Mouse (Mus musculus): ENCODE results near the gene Gtf2h3. TPM values are rescaled to one million over a fixed set of nuclear protein-coding genes. Genes with fewer than 3 reads are reported as not detected.
A peak's percentile ranks its signal among the peaks of the same experiment; 100 is the strongest.
"Not testable (repeated sequence)": the region's sequence is repeated elsewhere in the genome, so short reads cannot be mapped to it uniquely, and the experiment has no call there.

Gene Gtf2h3
- total RNA-seq, 2 experiments from 2014 or later = 40.4 to 44.2 TPM

DNA sequence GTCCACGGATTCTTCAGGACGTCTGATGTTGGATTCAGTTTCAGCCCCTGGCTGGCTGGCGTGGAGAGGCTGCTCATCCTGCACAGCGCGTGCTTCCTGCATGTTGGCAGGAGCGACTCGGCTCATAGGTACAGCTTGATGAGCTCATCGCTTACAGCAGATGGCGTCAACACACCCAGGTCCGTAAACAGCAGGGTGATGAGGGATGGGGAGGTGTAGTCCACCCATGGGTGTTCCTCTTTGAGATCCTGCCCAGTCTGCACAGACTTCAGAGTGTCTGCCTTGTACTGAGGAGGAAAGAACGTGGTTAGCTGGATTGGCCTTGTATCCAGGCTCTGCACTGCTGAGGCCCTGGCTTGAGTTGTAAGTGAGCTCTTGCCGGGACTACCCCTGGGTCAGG is 7.9 kb upstream of the Gtf2h3 start:
- no peak for DNase-seq

DNA sequence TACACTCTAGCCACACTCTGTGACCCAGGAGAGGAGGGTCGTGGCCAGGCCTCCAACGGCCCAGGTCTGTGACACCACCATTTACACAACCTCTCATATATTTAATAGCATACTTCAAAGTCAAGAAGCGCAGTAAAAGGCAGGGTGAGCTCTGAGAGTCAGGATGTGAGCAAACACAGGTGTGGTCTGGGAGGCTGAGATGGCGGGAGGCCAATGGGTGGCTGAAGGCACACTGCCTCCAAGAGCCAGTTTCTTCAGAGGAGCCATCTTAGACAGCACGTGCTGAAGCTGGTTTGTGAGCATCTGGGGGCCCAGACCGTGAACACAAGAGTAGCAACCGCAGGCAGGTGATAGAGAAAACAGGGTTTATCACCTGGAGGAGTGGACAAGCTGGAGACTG is 3.5 kb upstream of the Gtf2h3 start:
- no peak for DNase-seq

DNA sequence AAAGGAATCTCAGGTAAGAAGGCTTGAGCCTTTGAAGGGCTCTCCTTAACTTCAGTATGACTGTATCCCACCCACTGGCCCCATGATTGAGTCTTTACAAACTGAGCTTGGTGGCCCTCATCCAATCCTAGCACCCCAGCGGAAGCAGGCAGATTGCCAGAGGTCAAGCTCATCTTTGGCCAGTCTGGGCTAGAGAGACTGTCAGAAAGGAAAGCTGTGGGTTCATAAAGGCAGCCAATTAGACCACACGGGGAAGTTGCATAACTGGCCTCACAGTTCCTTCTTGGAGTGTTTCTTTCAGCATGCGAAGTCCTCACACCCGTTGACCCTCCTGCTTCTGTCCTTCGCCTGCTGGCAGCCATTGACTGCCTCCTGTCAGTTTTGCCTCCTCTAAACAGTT is 3.6 kb downstream of the Gtf2h3 start:
- DNase-seq = peak; percentile 40 to 48

DNA sequence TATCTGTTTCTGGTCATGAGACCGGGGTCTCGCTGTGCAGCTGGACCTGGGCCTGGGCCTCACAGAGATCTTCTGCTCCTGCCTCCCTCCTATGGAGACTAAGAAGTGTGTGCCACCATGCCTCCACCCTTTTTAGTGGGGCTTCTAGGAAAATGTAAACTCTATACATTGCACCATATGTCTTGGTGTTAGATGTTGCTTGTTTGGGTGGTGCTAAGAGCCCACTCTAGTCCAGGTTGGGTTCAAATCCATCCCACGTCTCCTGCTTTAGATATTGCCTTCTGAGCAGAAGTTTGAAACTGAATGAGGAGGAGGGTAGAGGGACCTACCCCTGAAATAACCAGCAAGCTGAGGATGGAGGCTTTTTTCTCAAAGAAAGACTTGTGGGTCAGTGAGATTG is 13.8 kb downstream of the Gtf2h3 start:
- DNase-seq = no peak

DNA sequence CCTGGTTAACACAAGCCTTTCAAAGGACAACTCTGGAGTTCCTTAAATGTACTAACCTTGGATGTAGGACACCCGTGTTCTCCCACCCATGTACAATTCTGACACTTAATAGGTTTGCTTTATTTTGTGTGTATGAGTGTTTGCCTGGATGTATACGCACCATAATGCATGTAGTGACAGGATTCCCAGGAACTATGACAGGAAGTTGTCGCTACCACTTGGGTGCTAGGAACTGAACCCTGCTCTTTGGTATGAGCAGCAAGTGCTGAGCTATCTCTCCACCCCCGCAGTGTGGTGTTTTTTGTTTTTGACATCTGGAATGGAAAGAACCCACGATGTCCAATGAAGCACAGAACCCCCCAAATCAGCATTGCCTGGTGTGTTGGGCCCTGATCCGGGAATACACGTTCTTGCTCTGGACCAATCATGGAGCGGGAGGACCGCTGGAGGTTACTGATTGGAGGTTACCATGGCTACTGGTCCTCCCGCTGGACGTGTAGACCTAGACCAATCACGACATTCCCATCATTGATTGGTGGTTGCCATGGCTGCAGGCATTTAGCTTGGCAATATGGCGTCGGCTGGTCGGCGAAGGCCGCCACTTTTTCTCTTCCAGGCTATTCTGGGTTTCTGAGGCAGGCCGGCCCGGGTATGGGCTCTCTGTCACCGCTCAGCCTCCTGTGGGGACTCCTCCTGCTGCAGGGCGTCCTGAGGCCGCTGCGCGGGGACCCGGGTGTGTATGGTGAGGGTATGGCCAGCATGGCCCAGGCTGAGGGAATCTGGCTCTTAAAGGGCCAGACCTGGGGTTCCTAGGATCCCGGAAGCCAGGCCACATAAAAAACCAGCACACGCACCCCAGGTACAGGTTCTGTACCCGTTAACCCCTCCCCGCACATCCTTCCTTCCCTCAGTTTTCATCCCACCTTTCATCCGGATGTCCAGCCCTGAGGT is 19.6 kb downstream of the Gtf2h3 start:
- DNase-seq = peak; percentile 95 to 96

DNA sequence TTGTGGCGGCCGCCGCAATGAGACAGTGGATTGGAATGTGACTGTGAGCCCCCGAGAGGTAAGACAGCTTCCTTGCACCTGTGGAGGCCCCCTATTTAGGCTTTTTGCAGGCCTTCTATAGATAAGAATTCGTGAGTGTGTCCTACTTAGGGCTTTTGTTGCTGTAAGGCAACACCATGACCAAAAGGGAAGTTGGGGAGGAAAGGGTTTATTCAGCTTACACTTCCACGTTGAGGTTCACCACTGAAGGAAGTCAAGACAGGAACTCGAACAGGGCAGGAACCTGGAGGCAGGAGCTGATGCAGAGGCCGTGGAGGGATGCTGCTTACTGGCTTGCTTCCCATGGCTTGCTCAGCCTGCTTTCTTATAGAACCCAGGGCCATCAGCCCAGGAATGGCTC is 20.8 kb downstream of the Gtf2h3 start:
- not testable (repeated sequence) for DNase-seq

DNA sequence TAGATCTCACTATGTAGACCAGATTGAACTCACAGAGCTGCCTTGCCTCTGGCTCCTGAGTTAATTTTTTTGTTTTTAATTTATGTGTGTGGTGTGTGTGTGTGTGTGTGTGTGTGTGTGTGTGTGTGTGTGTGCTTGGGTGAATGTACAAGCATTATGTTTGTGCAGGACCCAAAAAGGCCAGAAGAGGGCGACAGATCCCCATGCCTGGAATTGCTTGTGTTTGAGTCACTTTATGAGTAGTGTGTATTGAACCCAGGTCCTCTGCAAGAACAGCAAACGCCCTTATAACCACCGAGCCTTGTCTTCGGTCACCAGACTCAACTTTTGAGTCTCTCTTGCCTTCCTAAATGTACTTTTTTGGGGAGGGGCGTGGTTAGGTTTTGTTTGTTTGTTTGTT is 23.4 kb downstream of the Gtf2h3 start:
- peak; percentile 72 to 76 for DNase-seq

DNA sequence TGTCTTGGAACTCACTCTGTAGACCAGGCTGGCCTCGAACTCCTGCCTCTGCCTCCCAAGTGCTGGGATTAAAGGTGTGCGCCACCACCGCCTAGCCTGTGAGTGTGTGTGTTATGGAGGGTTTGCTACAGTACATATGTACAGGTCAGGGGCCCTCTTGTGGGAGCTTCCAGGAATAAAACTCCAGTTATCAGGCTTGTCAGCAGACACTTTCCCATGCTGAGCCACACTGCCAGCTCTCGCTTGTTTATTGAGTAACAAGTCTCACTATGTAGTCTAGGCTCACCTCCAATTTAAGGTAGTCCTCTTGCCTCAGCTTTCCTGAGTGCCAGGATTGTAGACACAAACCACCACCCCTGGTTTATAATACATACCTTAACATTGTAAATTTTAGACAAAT is 25.4 kb downstream of the Gtf2h3 start:
- no peak for DNase-seq

DNA sequence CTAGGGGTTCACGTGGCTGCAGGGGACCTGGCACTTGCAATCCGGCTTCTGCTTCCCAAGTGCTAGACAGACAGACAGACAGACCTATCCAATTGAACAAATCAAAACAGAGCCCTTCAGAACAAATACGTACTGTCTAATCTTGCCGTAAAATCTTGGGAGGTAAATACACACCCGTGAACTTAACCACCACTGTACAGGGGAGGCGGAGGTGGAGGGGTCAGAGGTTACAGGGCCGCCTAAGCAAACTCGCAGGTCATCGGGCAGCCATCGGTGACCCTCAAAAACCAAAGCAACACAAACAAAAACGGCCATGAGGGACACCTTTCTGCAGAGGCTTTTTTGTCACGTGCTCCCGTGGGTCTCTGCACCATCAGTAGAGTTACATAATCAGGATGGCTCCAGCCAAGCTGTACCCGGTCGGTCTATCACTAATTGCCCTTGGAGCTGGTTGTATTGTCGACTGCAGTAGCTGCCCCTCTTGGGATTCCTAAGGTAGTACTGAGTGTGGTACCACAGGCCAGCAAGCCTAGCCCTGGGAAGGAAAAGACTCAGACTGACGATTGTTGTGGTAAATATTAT is 26.2 kb downstream of the Gtf2h3 start:
- DNase-seq = no peak

DNA sequence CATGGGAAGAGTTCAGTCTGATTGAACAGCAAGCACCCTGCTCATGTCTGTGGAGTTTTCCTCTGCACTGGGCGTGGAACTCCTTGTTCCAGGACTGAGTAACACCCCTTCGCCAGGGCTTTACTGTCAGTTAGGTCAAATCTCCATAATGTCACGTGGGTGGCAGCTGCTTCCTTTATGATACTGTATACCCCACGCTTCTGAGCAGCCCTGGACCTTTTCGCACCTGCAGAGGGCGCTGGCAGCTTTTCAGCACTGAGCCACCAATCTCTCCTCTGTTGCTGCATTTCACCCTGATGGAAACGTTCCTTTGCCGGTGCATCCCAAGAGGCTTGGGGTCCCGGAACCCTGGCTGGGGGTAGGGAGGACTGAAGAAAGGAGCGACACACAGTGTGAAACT is 32.0 kb downstream of the Gtf2h3 start:
- DNase-seq = no peak

DNA sequence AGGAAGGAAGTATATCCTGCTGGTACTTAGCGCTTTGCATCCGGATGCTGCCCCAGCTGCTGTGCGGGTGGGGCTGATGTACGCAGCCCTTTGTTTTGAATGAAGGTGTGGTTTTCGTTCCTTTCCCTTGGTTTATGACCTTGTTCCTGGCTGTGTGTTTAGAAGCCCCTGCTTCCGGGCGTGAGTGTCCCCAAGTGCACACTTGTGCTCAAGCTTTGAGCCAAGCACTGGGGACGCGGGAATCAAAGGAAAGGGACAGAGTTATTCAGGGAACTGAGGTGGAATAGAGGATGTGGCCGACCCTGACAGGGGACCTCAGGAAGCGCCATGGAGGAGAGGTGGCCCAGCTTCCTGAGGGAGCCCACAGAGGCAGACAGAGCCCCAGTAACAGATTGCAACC is 35.8 kb downstream of the Gtf2h3 start:
- peak; percentile 14 to 26 for DNase-seq

DNA sequence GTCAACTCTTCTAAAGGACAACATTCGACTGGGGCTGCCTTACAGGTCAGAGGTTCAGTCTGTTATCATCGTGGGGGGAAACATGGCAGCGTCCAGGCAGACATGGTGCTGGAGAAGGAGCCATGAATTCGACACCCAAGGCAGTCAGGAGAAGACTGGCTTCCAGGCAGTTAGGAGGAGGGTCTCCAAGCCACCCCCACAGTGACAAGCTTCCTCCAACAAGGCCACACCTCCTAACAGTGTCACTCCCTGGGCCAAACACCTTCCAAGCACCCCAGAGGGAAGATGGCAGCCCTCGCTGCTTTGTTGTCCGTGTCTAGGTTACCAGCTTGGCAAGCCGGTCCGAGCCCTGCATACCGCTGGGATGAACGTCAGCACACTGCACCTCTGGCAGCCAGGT is 39.8 kb downstream of the Gtf2h3 start:
- DNase-seq = no peak

DNA sequence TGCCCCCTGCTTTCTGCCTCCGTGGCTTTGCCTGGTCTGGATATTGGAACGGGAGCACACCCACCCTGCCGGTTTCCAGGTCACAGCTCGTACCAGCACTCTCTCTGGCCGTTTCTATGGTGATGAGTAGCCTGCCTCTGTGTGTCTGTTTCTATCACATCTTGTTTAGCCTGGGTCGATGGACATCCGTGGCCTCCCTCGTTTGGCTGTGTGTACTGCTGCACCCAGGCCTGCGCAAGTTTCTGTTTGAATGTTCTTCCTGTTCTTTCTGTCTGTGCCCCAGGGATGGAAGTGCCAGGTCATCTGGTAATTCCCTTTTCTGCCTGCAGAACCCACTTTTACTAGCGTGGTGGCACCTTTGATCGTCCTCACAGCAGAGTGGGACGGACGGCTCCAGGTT is 42.4 kb downstream of the Gtf2h3 start:
- peak in 1 of 2 experiments; percentile 16 for DNase-seq

DNA sequence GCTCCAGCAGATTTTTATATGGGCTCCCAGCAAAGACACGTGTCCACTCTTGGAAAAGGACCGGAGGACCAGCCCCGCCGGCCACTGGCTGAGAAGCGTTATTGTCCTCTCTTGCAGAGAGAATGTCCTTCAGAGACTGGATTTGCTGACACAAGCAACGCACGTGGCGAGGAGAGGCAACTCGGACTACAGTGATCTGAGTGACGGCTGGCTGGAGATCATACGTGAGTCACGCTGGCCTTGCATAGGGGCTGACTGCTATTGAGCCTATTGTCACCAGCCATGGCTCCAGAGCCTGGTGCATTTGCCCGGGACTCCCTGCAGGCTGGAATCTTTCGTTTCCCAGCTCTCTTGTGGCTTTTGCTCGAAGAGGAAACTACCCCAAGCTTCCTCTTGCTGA is 44.0 kb downstream of the Gtf2h3 start:
- DNase-seq = peak; percentile 85 to 91

DNA sequence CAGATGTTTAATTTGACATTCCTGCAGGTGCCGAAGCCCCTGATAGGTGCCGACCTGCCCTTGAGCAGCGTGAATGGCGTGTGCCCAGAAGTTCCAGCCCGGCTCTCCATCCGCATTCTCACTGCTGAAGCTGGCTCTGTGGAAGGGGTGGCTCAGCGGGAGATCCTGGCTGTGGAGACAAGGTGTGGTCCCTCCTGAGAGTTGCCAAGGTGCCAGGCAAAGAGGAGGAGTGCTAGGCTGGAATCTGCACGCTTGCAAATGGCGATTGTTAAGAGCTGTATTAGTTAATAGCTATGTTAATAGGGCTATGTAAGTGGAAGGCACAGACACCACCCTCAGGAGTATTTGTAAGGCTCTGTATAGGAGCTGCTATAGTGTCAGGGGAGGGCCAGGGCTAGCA is 45.4 kb downstream of the Gtf2h3 start:
- no peak for DNase-seq

DNA sequence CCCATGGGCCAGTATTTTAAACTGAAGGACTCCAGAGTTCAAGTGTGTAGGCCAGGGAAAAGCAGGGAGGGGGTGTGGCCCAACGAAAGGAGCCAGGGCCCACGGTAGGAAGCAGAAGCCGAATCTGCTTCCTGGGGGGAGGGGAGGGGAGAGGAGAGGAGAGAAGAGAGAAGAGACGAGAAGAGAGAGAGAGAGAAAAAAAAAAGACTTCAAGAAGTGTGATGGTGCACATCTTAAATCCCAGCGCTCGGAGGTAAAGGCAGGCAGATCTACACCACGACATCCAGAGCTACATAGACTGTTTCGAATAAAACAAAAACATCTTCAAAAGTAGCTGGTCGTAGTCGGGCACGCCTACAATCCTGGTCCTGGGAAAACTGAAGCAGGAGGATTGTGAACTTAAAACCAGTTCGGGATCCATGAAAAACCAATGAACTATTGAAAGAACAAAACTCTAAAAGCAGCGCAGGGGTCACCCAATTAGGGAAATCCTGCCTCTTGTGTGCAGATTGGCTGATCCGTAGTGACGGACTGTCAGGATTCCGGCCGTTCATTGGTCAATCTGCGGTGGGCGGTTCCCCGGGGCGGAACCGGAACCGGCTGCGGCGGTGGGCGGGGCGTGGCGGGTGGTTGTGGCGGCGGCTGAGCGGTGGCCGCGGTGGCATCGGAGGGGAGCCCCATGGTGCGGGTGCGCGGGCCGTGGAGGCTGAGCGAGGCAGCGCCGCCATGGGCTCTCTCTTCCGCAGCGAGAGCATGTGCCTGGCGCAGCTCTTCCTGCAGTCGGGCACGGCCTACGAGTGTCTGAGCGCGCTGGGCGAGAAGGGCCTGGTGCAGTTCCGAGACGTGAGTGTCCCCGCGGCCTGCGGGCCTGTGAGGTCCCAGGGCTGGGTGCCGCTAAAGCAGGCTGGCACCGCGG is 49.8 kb downstream of the Gtf2h3 start, which contains the start of gene Atp6v0a2:
Atp6v0a2 (plus strand) TSS at position 129 of the 916 bp plus-strand sequence.
- peak; percentile 97 to 98 for DNase-seq

DNA sequence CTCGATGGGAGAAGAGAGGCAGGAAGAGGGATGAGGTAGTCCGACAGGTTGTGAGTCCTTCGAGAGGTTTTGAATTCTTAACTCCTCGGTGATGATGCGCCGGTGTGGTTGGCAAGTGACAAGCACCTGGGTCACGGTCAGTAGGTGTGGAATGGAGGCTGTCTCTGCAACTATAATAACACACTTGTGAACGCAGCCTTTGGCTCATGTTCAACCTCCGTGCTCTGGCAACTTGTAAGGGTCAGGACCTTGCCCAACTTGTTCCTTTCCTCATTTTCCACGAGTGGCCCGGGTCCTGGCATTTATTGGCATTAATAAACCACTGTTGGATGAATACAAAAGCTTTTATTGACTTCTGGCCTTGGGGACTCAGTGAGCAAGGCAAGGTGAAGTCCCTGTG is 50.7 kb downstream of the Gtf2h3 start:
- peak; percentile 14 to 27 for DNase-seq

DNA sequence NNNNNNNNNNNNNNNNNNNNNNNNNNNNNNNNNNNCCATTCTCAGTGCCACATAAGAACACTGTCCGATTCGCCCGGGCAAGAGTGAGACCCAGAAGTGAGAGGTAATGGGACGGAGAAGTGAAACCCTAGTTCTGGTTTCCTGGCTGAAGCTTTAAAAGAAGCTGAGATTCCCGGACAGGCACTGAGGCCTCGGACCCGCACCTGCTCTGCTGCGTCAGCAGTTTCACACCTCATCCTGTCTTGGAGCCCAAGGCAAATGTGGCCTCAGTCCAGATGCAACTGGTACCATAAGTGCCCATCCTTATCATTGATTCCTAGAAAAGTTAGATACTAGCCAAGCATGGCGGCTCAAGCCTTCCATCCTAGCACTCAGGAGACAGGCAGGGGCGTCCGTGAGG is 52.7 kb downstream of the Gtf2h3 start:
- no peak for DNase-seq

DNA sequence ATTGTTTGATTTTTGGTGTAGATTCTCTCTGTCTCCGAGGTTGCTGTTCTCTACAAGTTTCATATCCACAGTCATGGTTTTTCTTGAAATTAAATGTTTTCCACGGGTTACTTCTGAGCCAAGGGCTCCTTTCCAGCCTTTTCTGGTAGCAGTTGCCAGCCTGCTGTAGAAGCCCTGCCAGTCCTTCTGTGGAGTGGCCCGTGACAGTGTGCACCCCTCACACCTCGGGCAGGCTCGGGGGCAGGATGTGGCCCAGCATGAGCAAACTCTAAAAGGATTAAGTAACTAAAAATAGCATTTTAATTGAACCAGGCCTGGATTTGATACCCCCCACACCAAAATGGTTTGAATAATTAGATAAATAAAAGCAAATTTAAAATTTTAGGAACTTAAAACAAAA is 53.5 kb downstream of the Gtf2h3 start:
- DNase-seq = no peak

DNA sequence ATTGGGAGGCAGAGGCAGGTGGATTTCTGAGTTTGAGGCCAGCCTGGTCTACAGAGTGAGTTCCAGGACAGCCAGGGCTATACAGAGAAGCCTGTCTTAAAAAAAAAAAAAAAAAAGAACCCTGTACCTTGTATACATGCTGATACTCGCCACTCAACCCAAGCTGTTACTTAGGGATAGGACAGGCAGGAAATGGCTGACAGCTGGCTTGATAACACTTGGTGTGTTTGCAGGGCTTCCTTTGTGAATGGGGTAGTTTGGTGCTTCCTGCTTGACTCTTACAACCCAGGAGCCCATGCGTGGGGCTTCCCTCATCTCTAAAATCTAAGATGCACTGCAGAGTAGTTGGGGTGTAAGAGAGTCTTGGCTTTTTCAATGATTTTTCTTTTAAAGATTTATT is 54.5 kb downstream of the Gtf2h3 start:
- no peak for DNase-seq

DNA sequence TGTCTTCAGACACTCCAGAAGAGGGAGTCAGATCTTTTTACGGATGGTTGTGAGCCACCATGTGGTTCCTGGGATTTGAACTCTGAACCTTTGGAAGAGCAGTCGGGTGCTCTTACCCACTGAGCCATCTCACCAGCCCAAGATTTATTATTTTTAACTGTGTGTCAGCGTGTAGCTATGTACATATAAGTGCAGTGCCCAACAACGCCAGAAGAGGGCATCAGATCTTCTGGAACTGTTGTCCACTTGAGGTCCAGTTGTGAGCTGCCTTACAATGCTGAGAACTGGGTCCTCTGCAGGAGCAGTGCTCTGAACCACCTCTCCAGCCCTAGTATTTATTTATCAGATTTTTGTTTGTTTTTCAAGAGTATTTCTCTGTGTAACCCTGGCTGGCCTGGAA is 56.1 kb downstream of the Gtf2h3 start:
- DNase-seq = peak; percentile 33 to 36

DNA sequence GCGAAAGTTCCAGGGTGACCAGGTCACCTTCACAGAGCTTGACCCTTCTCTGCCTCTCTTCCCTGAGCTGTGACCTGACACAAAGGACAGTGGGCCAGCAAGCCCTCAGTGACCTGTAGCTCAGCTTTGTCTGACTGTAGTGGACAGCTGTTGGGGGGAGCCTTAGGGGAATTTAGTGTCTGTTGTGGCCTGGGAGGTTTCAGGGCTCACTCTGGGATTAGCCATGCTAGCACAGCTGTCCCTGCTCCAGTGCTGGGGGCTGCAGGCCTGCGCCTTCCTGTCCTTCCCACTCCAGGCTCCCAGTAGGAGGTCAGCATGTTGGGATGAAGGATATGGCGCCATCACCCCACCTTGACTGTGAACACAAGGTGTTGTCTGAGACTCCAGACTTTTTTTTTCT is 57.2 kb downstream of the Gtf2h3 start:
- no peak for DNase-seq

DNA sequence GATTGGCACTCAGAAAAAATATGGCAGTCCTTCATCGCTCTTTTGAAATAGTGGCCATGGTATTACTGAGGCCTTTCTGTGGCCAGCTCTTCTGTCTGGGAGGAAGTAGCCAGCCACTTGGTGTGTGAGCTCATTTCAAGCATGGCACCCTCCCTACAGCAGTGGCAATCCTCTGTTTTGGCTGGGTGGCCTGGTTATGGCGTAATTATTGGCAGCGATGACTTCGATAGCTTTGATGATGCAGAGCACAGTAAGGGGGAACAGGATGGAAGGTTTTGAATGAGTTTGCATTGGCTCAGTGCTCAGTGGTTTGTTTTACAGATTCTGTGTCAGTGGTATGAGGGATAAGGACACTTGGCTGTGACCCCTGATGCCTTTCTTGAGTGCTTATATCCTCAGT is 57.8 kb downstream of the Gtf2h3 start:
- DNase-seq = peak in 1 of 2 experiments; percentile 34

Measured in adrenal gland, postnatal 36 days (tissue).